In the genomic region with DNA sequence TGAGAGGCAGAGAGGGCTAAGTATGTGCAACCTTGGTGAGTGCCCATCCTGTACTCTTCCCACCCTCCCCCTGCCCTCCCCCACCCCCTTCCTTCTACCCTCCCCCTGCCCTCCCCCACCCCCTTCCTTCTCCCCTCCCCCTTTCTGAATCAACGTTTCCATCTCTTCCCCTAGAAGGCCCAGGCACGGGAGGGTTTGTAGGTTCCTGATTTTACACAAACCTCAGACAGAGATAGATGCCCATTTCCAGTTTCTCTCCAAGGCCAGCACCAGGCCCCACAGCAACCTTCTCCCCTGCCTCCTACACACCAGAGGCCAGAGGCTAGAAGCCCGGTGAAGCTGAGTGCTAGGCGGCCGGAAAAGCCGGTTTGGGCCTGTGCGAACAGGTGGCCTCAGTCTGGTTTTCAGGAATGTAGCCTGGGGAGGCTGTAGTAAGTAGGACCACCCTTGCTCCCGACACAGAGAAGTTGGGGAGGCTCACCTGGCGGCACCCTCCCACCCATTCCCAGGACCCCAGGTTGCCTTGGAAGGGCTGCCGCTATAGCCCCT, we compare ENCODE assay signal across 12 mouse cellular contexts. TPM values are rescaled to one million over a fixed set of nuclear protein-coding genes. Genes with fewer than 3 reads are reported as not detected.
DNase-seq lines count a peak whose midpoint lies in the region; ATAC-seq and TF ChIP-seq lines count a peak whose summit lies in the region.
"Had no signal": no experiment of that assay in that cellular context is flagged by ENCODE, and none has a peak within 500 bp of the region (broad histone marks: within the 10 kb centered on the region; RNA-seq: fewer than 3 reads in every experiment).

No protein-coding gene starts in this region.

- TF ChIP-seq CTCF in E14TG2a.4 (conservative IDR thresholded peaks at IDR 0.05; ENCODE audit: low read length): no peak
- no peak for TF ChIP-seq CTCF in kidney, adult 2 months (conservative IDR thresholded peaks at IDR 0.05; ENCODE audit: insufficient read depth, insufficient read length, low read depth, low read length)

- peak overlapping the region; percentile 67 for H3K27ac ChIP-seq in heart, embryonic 10.5 days
- H3K27ac ChIP-seq in kidney, adult 2 months (ENCODE audit: insufficient read depth, low read depth, low read length): 0 out of 2 replicates have a peak overlapping the region, but pooled peaks have one; percentile 26
- H3K27ac ChIP-seq in liver, embryonic 15.5 days (replicated peaks): 0 out of 2 replicates have a peak overlapping the region, but pooled peaks have one; percentile 24
- H3K27ac ChIP-seq: hindbrain, embryonic 14.5 days had no signal

- H3K4me1 ChIP-seq in heart, embryonic 10.5 days: peaks cover 46% of the 10 kb centered on the region
- peaks cover 79% of the 10 kb centered on the region for H3K4me1 ChIP-seq in E14TG2a.4 (replicated peaks; ENCODE audit: low read depth, low read length)
- no peaks in the 10 kb centered on the region for H3K4me1 ChIP-seq in kidney, adult 2 months (ENCODE audit: control insufficient read depth, insufficient read depth, low read length)
- peaks cover 5% of the 10 kb centered on the region; the same call in 1 of the 2 replicates for H3K4me1 ChIP-seq in liver, embryonic 15.5 days (replicated peaks)

- H3K36me3 ChIP-seq in heart, embryonic 10.5 days: no peaks in the 10 kb centered on the region
- no peaks in the 10 kb centered on the region for H3K36me3 ChIP-seq in E14TG2a.4 (ENCODE audit: insufficient read depth, low read length)
- no peaks in the 10 kb centered on the region for H3K36me3 ChIP-seq in kidney, adult 2 months (ENCODE audit: control insufficient read depth, insufficient read depth, low read length)
- no peaks in the 10 kb centered on the region for H3K36me3 ChIP-seq in liver, embryonic 15.5 days (replicated peaks)

- no peaks in the 10 kb centered on the region for H3K9me3 ChIP-seq in heart, embryonic 10.5 days
- H3K9me3 ChIP-seq in E14TG2a.4 (ENCODE audit: low read length): no peaks in the 10 kb centered on the region
- H3K9me3 ChIP-seq in liver, embryonic 15.5 days (replicated peaks): no peaks in the 10 kb centered on the region

- no peak overlapping the region for H3K9ac ChIP-seq in liver, embryonic 15.5 days
- H3K9ac ChIP-seq: hindbrain, embryonic 14.5 days had no signal

- H3K27me3 ChIP-seq in heart, embryonic 10.5 days (ENCODE audit: insufficient read depth, poor library complexity, severe bottlenecking): no peaks in the 10 kb centered on the region
- H3K27me3 ChIP-seq in E14TG2a.4 (ENCODE audit: insufficient read depth, low read length): no peaks in the 10 kb centered on the region
- no peaks in the 10 kb centered on the region for H3K27me3 ChIP-seq in kidney, adult 2 months (replicated peaks; ENCODE audit: control insufficient read depth, insufficient read depth, low read length)
- no peaks in the 10 kb centered on the region for H3K27me3 ChIP-seq in liver, embryonic 15.5 days

- no peak for DNase-seq in heart, embryonic 10.5 days (ENCODE audit: low spot score)
- DNase-seq in heart, adult 18-20 months: no peak
- peak; percentile 54 for DNase-seq in kidney, adult 2 months
- DNase-seq in cerebellum, adult 8-10 months: no peak
- DNase-seq in layer of hippocampus, postnatal 10 days (ENCODE audit: low spot score in 2 of 2): no peak
- DNase-seq in right cerebral cortex, adult 2 months (ENCODE audit: low spot score in 2 of 2): no peak
- DNase-seq: gastrocnemius, postnatal 14 days; layer of hippocampus, adult 9-11 months; midbrain, embryonic 14.5 days had no signal

- no peak overlapping the region for H3K4me2 ChIP-seq in liver, embryonic 15.5 days
- H3K4me2 ChIP-seq: hindbrain, embryonic 14.5 days had no signal

- WGBS in heart, embryonic 10.5 days: 53% methylated on average over 10 of the region's 10 CpGs
- 56% methylated on average over 9 of the region's 10 CpGs for WGBS in kidney, adult 2 months
- 43% methylated on average over 10 of the region's 10 CpGs for WGBS in liver, embryonic 15.5 days (ENCODE audit: insufficient replicate concordance)

- no peak for ATAC-seq in liver, embryonic 15.5 days (ENCODE audit: insufficient read depth)

- no peak for TF ChIP-seq POLR2A in kidney, adult 2 months (IDR thresholded peaks at IDR 0.05; ENCODE audit: low read depth, low read length)

- H3K4me3 ChIP-seq in heart, embryonic 10.5 days: no peak overlapping the region
- peak overlapping the region; percentile 43 for H3K4me3 ChIP-seq in E14TG2a.4 (replicated peaks; ENCODE audit: low read length)
- H3K4me3 ChIP-seq in kidney, adult 2 months (ENCODE audit: insufficient read depth, low read depth, low read length): no peak overlapping the region
- no peak overlapping the region for H3K4me3 ChIP-seq in liver, embryonic 15.5 days (replicated peaks)

RNA-seq across cellular contexts. Expression of a gene that starts 48.3 kb away (rescaled TPM):
- 10.5 and 11.1 TPM in 2 replicates for polyA plus RNA-seq in heart, embryonic 10.5 days (2016; fragmentation: Nextera tagmentation; extraction: Ambion mirVana)
- 10 to 100 TPM in 1 of 2 experiments, 1 to 10 TPM in 1; 8.8 to 11.3 TPM for total RNA-seq in heart, adult 18-20 months (2021)
- 7.9 and 8.0 TPM in 2 replicates for polyA plus RNA-seq in kidney, adult 2 months (2012; rRNA removed)
- 1.5 and 1.6 TPM in 2 replicates for polyA plus RNA-seq in liver, embryonic 15.5 days (2015; fragmentation: Nextera tagmentation; extraction: Ambion mirVana)
- total RNA-seq in layer of hippocampus, postnatal 10 days (2021): 10 to 100 TPM; 20.9 to 23.3 TPM
